Mouse (Mus musculus): Measurements from ENCODE around the gene Sparc.

GRCm38 (mm10) chr11:55383463-55384045, 39.4 kb downstream of the Sparc start:
- TF ChIP-seq CTCF (IDR thresholded peaks at IDR 0.05; ENCODE audit: low read depth, low read length) (no peak), POLR2A (IDR thresholded peaks at IDR 0.05; ENCODE audit: extremely low read depth, insufficient read depth, low read length) (no peak)
